Mouse (Mus musculus) heart, postnatal 0 days (tissue): ENCODE measurements around the gene Cadm2.

Experiments
- CTCF ChIP-seq: IDR thresholded peaks from 2 replicates; pipeline ENCODE4 v1.5.1; 2016; ENCODE audit warnings: antibody characterized with exemption, control low read depth, low read depth
- EP300 ChIP-seq: IDR thresholded peaks from 2 replicates; pipeline ENCODE4 v1.6.1; 2016; ENCODE audit warnings: antibody characterized with exemption, low read depth

GRCm38 (mm10) chr16:66925517-66925916, 695.2 kb downstream of the Cadm2 start:
- TF ChIP-seq CTCF: no peak
- TF ChIP-seq EP300: no peak
